Mouse (Mus musculus): ENCODE results near the gene Mrtfa. TPM values are rescaled to one million over a fixed set of nuclear protein-coding genes. Genes with fewer than 3 reads are reported as not detected.

Mrtfa gene
- 5.4 and 6.1 TPM in 2 replicates for polyA plus RNA-seq (2015; fragmentation: Nextera tagmentation; extraction: Ambion mirVana)

GRCm38 (mm10) chr15:81190630-81191178 is at the start of gene Mrtfa:
Gene Mrtfa, minus strand, starts transcription at chr15:81190757.
- peak within 1 kb of the TSS; percentile 48 for H3K27ac ChIP-seq (ENCODE audit: low read length)
- peak within 1 kb of the TSS; percentile 98 for H3K4me2 ChIP-seq (ENCODE audit: low read depth, low read length)
- peak within 1 kb of the TSS; percentile 80 for H3K9ac ChIP-seq (ENCODE audit: low read depth, low read length)
- WGBS (ENCODE audit: insufficient replicate concordance): under 1% methylated on average over 48 of the region's 48 CpGs
- no peaks in the 10 kb centered on the region for H3K9me3 ChIP-seq (replicated peaks; ENCODE audit: control insufficient read depth, low read length)
- H3K27me3 ChIP-seq (ENCODE audit: control insufficient read depth, insufficient read depth, low read depth, low read length): no peaks in the 10 kb centered on the region
- peak; percentile 98 for ATAC-seq (ENCODE audit: low read depth)
- H3K36me3 ChIP-seq (ENCODE audit: control insufficient read depth, insufficient read depth): no peaks in the 10 kb centered on the region
- H3K4me1 ChIP-seq (ENCODE audit: control insufficient read depth, low read depth, low read length): peaks cover 14% of the 10 kb centered on the region
- peak within 1 kb of the TSS; percentile 84 for H3K4me3 ChIP-seq (ENCODE audit: low read depth, low read length)

- Histone ChIP-seq H3K27me3 (ENCODE audit: control insufficient read depth, insufficient read depth, low read depth, low read length) (peaks cover 25% of the 10 kb centered on the region), H3K36me3 (ENCODE audit: control insufficient read depth, insufficient read depth) (no peaks in the 10 kb centered on the region), H3K9ac (ENCODE audit: low read depth, low read length) (no peak overlapping the region), H3K4me2 (ENCODE audit: low read depth, low read length) (no peak overlapping the region), H3K4me3 (ENCODE audit: low read depth, low read length) (no peak overlapping the region), H3K4me1 (ENCODE audit: control insufficient read depth, low read depth, low read length) (no peaks in the 10 kb centered on the region; the same call in 1 of the 2 replicates), H3K9me3 (replicated peaks; ENCODE audit: control insufficient read depth, low read length) (no peaks in the 10 kb centered on the region), H3K27ac (ENCODE audit: low read length) (no peak overlapping the region)
- no peak for ATAC-seq (ENCODE audit: low read depth)
- 62% methylated on average over 13 of the region's 13 CpGs for WGBS (ENCODE audit: insufficient replicate concordance)
These were observed 49.3 kb upstream of the Mrtfa start for GRCm38 (mm10) chr15:81239794-81240343.

- peaks cover 27% of the 10 kb centered on the region for H3K27me3 ChIP-seq (ENCODE audit: control insufficient read depth, insufficient read depth, low read depth, low read length)
- ATAC-seq (ENCODE audit: low read depth): no peak
- H3K4me1 ChIP-seq (ENCODE audit: control insufficient read depth, low read depth, low read length): no peaks in the 10 kb centered on the region; the same call in 1 of the 2 replicates
- 20% methylated on average over 7 of the region's 7 CpGs for WGBS (ENCODE audit: insufficient replicate concordance)
- no peak overlapping the region for H3K27ac ChIP-seq (ENCODE audit: low read length)
- no peaks in the 10 kb centered on the region for H3K36me3 ChIP-seq (ENCODE audit: control insufficient read depth, insufficient read depth)
- H3K9ac ChIP-seq (ENCODE audit: low read depth, low read length): no peak overlapping the region
- no peak overlapping the region for H3K4me2 ChIP-seq (ENCODE audit: low read depth, low read length)
- H3K9me3 ChIP-seq (replicated peaks; ENCODE audit: control insufficient read depth, low read length): no peaks in the 10 kb centered on the region
- H3K4me3 ChIP-seq (ENCODE audit: low read depth, low read length): no peak overlapping the region
These were observed 48.7 kb upstream of the Mrtfa start for GRCm38 (mm10) chr15:81239261-81239660.

DNA sequence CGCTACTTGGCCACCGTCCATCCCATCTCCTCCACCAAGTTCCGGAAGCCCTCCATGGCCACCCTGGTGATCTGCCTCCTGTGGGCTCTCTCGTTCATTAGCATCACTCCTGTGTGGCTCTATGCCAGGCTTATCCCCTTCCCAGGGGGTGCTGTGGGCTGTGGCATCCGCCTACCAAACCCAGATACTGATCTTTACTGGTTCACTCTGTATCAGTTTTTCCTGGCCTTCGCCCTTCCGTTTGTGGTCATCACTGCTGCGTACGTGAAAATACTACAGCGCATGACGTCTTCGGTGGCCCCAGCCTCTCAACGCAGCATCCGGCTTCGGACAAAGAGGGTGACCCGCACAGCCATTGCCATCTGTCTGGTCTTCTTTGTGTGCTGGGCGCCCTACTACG is 46.9 kb upstream of the Mrtfa start:
- H3K9ac ChIP-seq (ENCODE audit: low read depth, low read length): no peak overlapping the region
- 74% methylated on average over 18 of the region's 18 CpGs for WGBS (ENCODE audit: insufficient replicate concordance)

GRCm38 (mm10) chr15:81236062-81236461 is 45.5 kb upstream of the Mrtfa start:
- no peaks in the 10 kb centered on the region for H3K36me3 ChIP-seq (ENCODE audit: control insufficient read depth, insufficient read depth)
- 11% methylated on average over 8 of the region's 8 CpGs for WGBS (ENCODE audit: insufficient replicate concordance)
- peaks cover 27% of the 10 kb centered on the region for H3K27me3 ChIP-seq (ENCODE audit: control insufficient read depth, insufficient read depth, low read depth, low read length)
- H3K4me1 ChIP-seq (ENCODE audit: control insufficient read depth, low read depth, low read length): no peaks in the 10 kb centered on the region; the same call in 1 of the 2 replicates
- no peak overlapping the region for H3K9ac ChIP-seq (ENCODE audit: low read depth, low read length)
- no peak overlapping the region for H3K4me3 ChIP-seq (ENCODE audit: low read depth, low read length)
- H3K9me3 ChIP-seq (replicated peaks; ENCODE audit: control insufficient read depth, low read length): no peaks in the 10 kb centered on the region
- ATAC-seq (ENCODE audit: low read depth): no peak
- H3K27ac ChIP-seq (ENCODE audit: low read length): no peak overlapping the region
- 0 out of 2 replicates have a peak overlapping the region, but pooled peaks have one; percentile 46 for H3K4me2 ChIP-seq (ENCODE audit: low read depth, low read length)

More for the DNA sequence above, 46.9 kb upstream of the Mrtfa start:
- Histone ChIP-seq H3K27ac (ENCODE audit: low read length) (no peak overlapping the region), H3K4me1 (ENCODE audit: control insufficient read depth, low read depth, low read length) (no peaks in the 10 kb centered on the region; the same call in 1 of the 2 replicates), H3K4me3 (ENCODE audit: low read depth, low read length) (no peak overlapping the region), H3K9me3 (replicated peaks; ENCODE audit: control insufficient read depth, low read length) (no peaks in the 10 kb centered on the region), H3K27me3 (ENCODE audit: control insufficient read depth, insufficient read depth, low read depth, low read length) (peaks cover 27% of the 10 kb centered on the region), H3K36me3 (ENCODE audit: control insufficient read depth, insufficient read depth) (no peaks in the 10 kb centered on the region), H3K4me2 (ENCODE audit: low read depth, low read length) (no peak overlapping the region)
- ATAC-seq (ENCODE audit: low read depth): no peak

DNA sequence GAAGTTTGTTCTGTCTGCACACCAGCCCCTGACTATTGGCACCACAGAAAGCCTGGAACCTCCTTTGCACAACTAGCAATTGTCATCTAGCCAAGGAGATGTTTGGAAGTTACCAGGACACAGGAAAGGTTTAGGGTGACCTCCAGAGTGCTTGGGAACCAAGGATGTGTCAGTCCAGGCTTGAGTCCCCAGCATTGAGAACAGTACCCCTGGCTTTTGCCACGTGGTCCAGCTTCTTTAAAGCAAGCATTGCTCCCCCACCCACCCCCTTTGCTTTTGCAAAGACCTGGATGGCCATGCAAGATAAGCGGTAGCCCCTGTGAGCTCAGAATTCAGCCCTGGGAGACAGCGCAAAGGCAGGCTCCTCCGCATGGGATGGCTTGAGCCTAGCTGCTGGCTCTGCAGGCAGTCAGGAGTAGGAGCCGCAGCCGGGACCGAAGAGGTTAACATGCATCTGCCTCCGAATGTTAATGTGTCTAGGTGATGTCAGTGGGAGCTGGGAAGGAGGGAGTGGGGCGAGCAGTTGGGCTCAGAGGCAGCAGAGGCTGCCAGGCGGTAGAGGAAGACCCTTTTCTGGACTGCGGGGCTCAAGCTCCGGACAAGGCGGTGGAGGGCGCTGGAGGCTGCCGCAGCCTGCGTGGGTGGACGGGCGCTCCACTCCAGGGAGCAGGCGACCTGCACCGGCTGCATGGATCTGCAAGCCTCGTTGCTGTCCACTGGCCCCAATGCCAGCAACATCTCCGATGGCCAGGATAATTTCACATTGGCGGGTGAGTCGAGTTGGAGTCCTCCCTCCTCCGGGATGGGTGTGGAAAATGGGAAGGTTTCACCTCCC is 44.7 kb upstream of the Mrtfa start, which contains the start of gene Mchr1:
TSS of gene Mchr1 (plus strand) at position 414 of the 835 bp plus-strand sequence.
- H3K4me2 ChIP-seq (ENCODE audit: low read depth, low read length): peak within 1 kb of the TSS; percentile 46
- H3K27me3 ChIP-seq (ENCODE audit: control insufficient read depth, insufficient read depth, low read depth, low read length): peaks cover 27% of the 10 kb centered on the region
- no peak for ATAC-seq (ENCODE audit: low read depth)
- H3K27ac ChIP-seq (ENCODE audit: low read length): no peak within 1 kb of the TSS
- H3K9me3 ChIP-seq (replicated peaks; ENCODE audit: control insufficient read depth, low read length): no peaks in the 10 kb centered on the region
- 4% methylated on average over 25 of the region's 25 CpGs for WGBS (ENCODE audit: insufficient replicate concordance)
- H3K4me3 ChIP-seq (ENCODE audit: low read depth, low read length): peak within 1 kb of the TSS; percentile 34; the same call in 1 of the 2 replicates
- H3K9ac ChIP-seq (ENCODE audit: low read depth, low read length): no peak within 1 kb of the TSS
- no peaks in the 10 kb centered on the region for H3K36me3 ChIP-seq (ENCODE audit: control insufficient read depth, insufficient read depth)
- no peaks in the 10 kb centered on the region; the same call in 1 of the 2 replicates for H3K4me1 ChIP-seq (ENCODE audit: control insufficient read depth, low read depth, low read length)

GRCm38 (mm10) chr15:81231325-81231724 is 40.8 kb upstream of the Mrtfa start:
- Histone ChIP-seq H3K4me1 (ENCODE audit: control insufficient read depth, low read depth, low read length) (no peaks in the 10 kb centered on the region; the same call in 1 of the 2 replicates), H3K27me3 (ENCODE audit: control insufficient read depth, insufficient read depth, low read depth, low read length) (peaks cover 13% of the 10 kb centered on the region), H3K36me3 (ENCODE audit: control insufficient read depth, insufficient read depth) (no peaks in the 10 kb centered on the region), H3K4me3 (ENCODE audit: low read depth, low read length) (no peak overlapping the region), H3K4me2 (ENCODE audit: low read depth, low read length) (no peak overlapping the region), H3K27ac (ENCODE audit: low read length) (no peak overlapping the region), H3K9ac (ENCODE audit: low read depth, low read length) (no peak overlapping the region), H3K9me3 (replicated peaks; ENCODE audit: control insufficient read depth, low read length) (no peaks in the 10 kb centered on the region)
- ATAC-seq (ENCODE audit: low read depth): no peak
- 49% methylated on average over 7 of the region's 7 CpGs for WGBS (ENCODE audit: insufficient replicate concordance)

- no peak for ATAC-seq (ENCODE audit: low read depth)
- H3K4me3 ChIP-seq (ENCODE audit: low read depth, low read length): no peak overlapping the region
- WGBS (ENCODE audit: insufficient replicate concordance): 56% methylated on average over 3 of the region's 3 CpGs
These were observed 39.2 kb upstream of the Mrtfa start for GRCm38 (mm10) chr15:81229791-81230190.

More at GRCm38 (mm10) chr15:81229791-81230190, 39.2 kb upstream of the Mrtfa start:
- no peaks in the 10 kb centered on the region for H3K4me1 ChIP-seq (ENCODE audit: control insufficient read depth, low read depth, low read length)
- no peak overlapping the region for H3K27ac ChIP-seq (ENCODE audit: low read length)
- no peak overlapping the region for H3K9ac ChIP-seq (ENCODE audit: low read depth, low read length)
- no peaks in the 10 kb centered on the region for H3K9me3 ChIP-seq (replicated peaks; ENCODE audit: control insufficient read depth, low read length)
- no peak overlapping the region for H3K4me2 ChIP-seq (ENCODE audit: low read depth, low read length)
- no peaks in the 10 kb centered on the region for H3K36me3 ChIP-seq (ENCODE audit: control insufficient read depth, insufficient read depth)
- peaks cover 1% of the 10 kb centered on the region; the same call in 1 of the 2 replicates for H3K27me3 ChIP-seq (ENCODE audit: control insufficient read depth, insufficient read depth, low read depth, low read length)
